In the genomic region with DNA sequence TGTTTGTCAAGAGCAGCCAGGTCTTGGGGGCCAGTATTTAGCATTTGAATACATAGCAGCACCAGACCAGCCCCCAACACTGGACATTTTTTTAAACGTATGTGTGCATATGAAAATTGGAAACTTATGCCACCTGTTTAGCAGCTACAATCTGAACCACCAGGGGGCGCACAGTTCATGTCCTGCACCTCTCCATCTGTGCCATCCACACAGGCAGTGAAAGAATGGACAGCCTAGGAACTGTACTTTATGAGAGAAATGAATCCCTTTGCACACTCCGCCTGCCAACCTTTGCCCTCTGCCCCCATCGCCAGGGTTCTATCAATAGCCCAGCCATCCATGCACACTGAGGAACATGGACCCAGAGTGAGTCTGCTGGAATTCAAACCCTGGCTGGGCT, we compare ENCODE assay signal across 9 mouse cellular contexts. TPM values are rescaled to one million over a fixed set of nuclear protein-coding genes. Genes with fewer than 3 reads are reported as not detected.
DNase-seq lines count a peak whose midpoint lies in the region; ATAC-seq and TF ChIP-seq lines count a peak whose summit lies in the region.
"Had no signal": no experiment of that assay in that cellular context is flagged by ENCODE, and none has a peak within 500 bp of the region (broad histone marks: within the 10 kb centered on the region; RNA-seq: fewer than 3 reads in every experiment).

No protein-coding gene starts in this region.

- no peak overlapping the region for H3K4me3 ChIP-seq in forebrain, embryonic 10.5 days
- no peak overlapping the region for H3K4me3 ChIP-seq in forebrain, embryonic 15.5 days
- no peak overlapping the region for H3K4me3 ChIP-seq in ES-Bruce4 (ENCODE audit: low read depth, low read length)
- H3K4me3 ChIP-seq in midbrain, embryonic 10.5 days = no peak overlapping the region

- 62% methylated on average over 4 of the region's 4 CpGs for WGBS in forebrain, embryonic 10.5 days
- 59% methylated on average over 4 of the region's 4 CpGs for WGBS in forebrain, embryonic 15.5 days
- WGBS in midbrain, embryonic 10.5 days = 69% methylated on average over 4 of the region's 4 CpGs

- peak; percentile 36 for DNase-seq in forebrain, embryonic 10.5 days (ENCODE audit: extremely low spot score, low spot score)
- peak; percentile 36 for DNase-seq in forelimb bud, embryonic 11.5 days (ENCODE audit: low read depth, low spot score)
- DNase-seq in left cerebral cortex, adult 18-20 months (ENCODE audit: low spot score in 2 of 2) = peak; percentile 57 to 65
- peak; percentile 48 for DNase-seq in midbrain, embryonic 10.5 days (ENCODE audit: low spot score)
- peak; percentile 69 to 72 for DNase-seq in spleen, postnatal 36 days (ENCODE audit: low spot score in 2 of 2)

- no peak for TF ChIP-seq EP300 in ES-Bruce4 (IDR thresholded peaks at IDR 0.05; ENCODE audit: insufficient read depth, low read depth, low read length)

- no peaks in the 10 kb centered on the region for H3K27me3 ChIP-seq in forebrain, embryonic 10.5 days (ENCODE audit: poor library complexity, severe bottlenecking)
- H3K27me3 ChIP-seq in forebrain, embryonic 15.5 days = no peaks in the 10 kb centered on the region
- no peaks in the 10 kb centered on the region for H3K27me3 ChIP-seq in ES-Bruce4 (ENCODE audit: control insufficient read depth, insufficient read depth, low read length, poor library complexity, severe bottlenecking)
- no peaks in the 10 kb centered on the region for H3K27me3 ChIP-seq in midbrain, embryonic 10.5 days (ENCODE audit: low read depth, poor library complexity, severe bottlenecking)

- H3K9me3 ChIP-seq in forebrain, embryonic 10.5 days = no peaks in the 10 kb centered on the region
- no peaks in the 10 kb centered on the region for H3K9me3 ChIP-seq in forebrain, embryonic 15.5 days
- no peaks in the 10 kb centered on the region for H3K9me3 ChIP-seq in ES-Bruce4 (replicated peaks; ENCODE audit: control insufficient read depth, insufficient read depth, low read length, poor library complexity, severe bottlenecking)
- H3K9me3 ChIP-seq in midbrain, embryonic 10.5 days (replicated peaks) = no peaks in the 10 kb centered on the region

- no peaks in the 10 kb centered on the region for H3K4me1 ChIP-seq in forebrain, embryonic 10.5 days
- H3K4me1 ChIP-seq in forebrain, embryonic 15.5 days = no peaks in the 10 kb centered on the region
- H3K4me1 ChIP-seq in ES-Bruce4 (ENCODE audit: control insufficient read depth, insufficient read depth, low read length) = no peaks in the 10 kb centered on the region
- H3K4me1 ChIP-seq in midbrain, embryonic 10.5 days = no peaks in the 10 kb centered on the region

- peak; percentile 72 for TF ChIP-seq CTCF in ES-Bruce4 (IDR thresholded peaks at IDR 0.05; ENCODE audit: low read depth, low read length)

- H3K4me2 ChIP-seq in forebrain, embryonic 15.5 days (replicated peaks) = no peak overlapping the region

- H3K9ac ChIP-seq in forebrain, embryonic 15.5 days (replicated peaks) = no peak overlapping the region
- no peak overlapping the region for H3K9ac ChIP-seq in ES-Bruce4 (ENCODE audit: low read depth, poor library complexity, severe bottlenecking)

- no peak overlapping the region for H3K27ac ChIP-seq in forebrain, embryonic 10.5 days
- no peak overlapping the region for H3K27ac ChIP-seq in forebrain, embryonic 15.5 days (replicated peaks)
- no peak overlapping the region for H3K27ac ChIP-seq in ES-Bruce4 (ENCODE audit: insufficient read depth, low read length)
- H3K27ac ChIP-seq in midbrain, embryonic 10.5 days (replicated peaks) = no peak overlapping the region

- H3K36me3 ChIP-seq in forebrain, embryonic 10.5 days (replicated peaks) = 0 out of 2 replicates have a peak, but pooled peaks cover 2% of the 10 kb centered on the region
- no peaks in the 10 kb centered on the region for H3K36me3 ChIP-seq in forebrain, embryonic 15.5 days
- no peaks in the 10 kb centered on the region for H3K36me3 ChIP-seq in ES-Bruce4 (ENCODE audit: control insufficient read depth, insufficient read depth, low read length, poor library complexity, severe bottlenecking)
- H3K36me3 ChIP-seq in midbrain, embryonic 10.5 days = peaks cover 6% of the 10 kb centered on the region; the same call in 1 of the 2 replicates

- TF ChIP-seq POLR2A in ES-Bruce4 (IDR thresholded peaks at IDR 0.05; ENCODE audit: insufficient read depth, low read length) = no peak

- ATAC-seq in forebrain, embryonic 15.5 days (replicated peaks) = no peak
- ATAC-seq in cerebellum, adult (ENCODE audit: insufficient number of reproducible peaks, low FRiP score, low TSS enrichment) = 0 out of 2 replicates have a peak, but pooled peaks have one; percentile 41

RNA-seq across cellular contexts. Expression of a gene that starts 23.0 kb away (rescaled TPM):
- polyA plus RNA-seq in forebrain, embryonic 10.5 days (2016; fragmentation: Nextera tagmentation; extraction: Ambion mirVana) = 0.53 and 0.88 TPM in 2 replicates
- polyA plus RNA-seq in forebrain, embryonic 15.5 days (2015; fragmentation: Nextera tagmentation; extraction: Ambion mirVana) = 0.67 and 1.6 TPM in 2 replicates
- polyA plus RNA-seq in ES-Bruce4 (2011; ENCODE audit: insufficient read depth, insufficient read length, low read depth, missing spikeins) = 1.6 and 2.1 TPM in 2 replicates
- total RNA-seq in left cerebral cortex, adult 18-20 months (2021) = 1 to 10 TPM; 4.9 to 6.4 TPM
- 1.1 and 1.9 TPM in 2 replicates for polyA plus RNA-seq in midbrain, embryonic 10.5 days (2016; fragmentation: Nextera tagmentation; extraction: Ambion mirVana)

RNA-seq across cellular contexts. Expression of a gene that starts 25.3 kb away (rescaled TPM):
- not detected in 2 replicates for polyA plus RNA-seq in forebrain, embryonic 10.5 days (2016; fragmentation: Nextera tagmentation; extraction: Ambion mirVana)
- polyA plus RNA-seq in forebrain, embryonic 15.5 days (2015; fragmentation: Nextera tagmentation; extraction: Ambion mirVana) = not detected in 2 replicates
- not detected in 2 replicates for polyA plus RNA-seq in ES-Bruce4 (2011; ENCODE audit: insufficient read depth, insufficient read length, low read depth, missing spikeins)
- 1 to 10 TPM in 1 of 2 experiments, not detected in 1; 1.4 TPM for total RNA-seq in left cerebral cortex, adult 18-20 months (2021)
- polyA plus RNA-seq in midbrain, embryonic 10.5 days (2016; fragmentation: Nextera tagmentation; extraction: Ambion mirVana) = not detected in 2 replicates
- polyA plus RNA-seq: large intestine, adult 2 months had no signal

RNA-seq across cellular contexts. Expression of a gene that starts 26.1 kb away (rescaled TPM):
- 13.0 and 15.7 TPM in 2 replicates for polyA plus RNA-seq in forebrain, embryonic 10.5 days (2016; fragmentation: Nextera tagmentation; extraction: Ambion mirVana)
- 37.6 and 39.3 TPM in 2 replicates for polyA plus RNA-seq in forebrain, embryonic 15.5 days (2015; fragmentation: Nextera tagmentation; extraction: Ambion mirVana)
- polyA plus RNA-seq in ES-Bruce4 (2011; ENCODE audit: insufficient read depth, insufficient read length, low read depth, missing spikeins) = 21.5 and 23.3 TPM in 2 replicates
- total RNA-seq in left cerebral cortex, adult 18-20 months (2021) = 10 to 100 TPM; 64.3 to 70.0 TPM
- 17.0 and 19.5 TPM in 2 replicates for polyA plus RNA-seq in midbrain, embryonic 10.5 days (2016; fragmentation: Nextera tagmentation; extraction: Ambion mirVana)

RNA-seq across cellular contexts. Expression of a gene that starts 44.2 kb away (rescaled TPM):
- polyA plus RNA-seq in forebrain, embryonic 10.5 days (2016; fragmentation: Nextera tagmentation; extraction: Ambion mirVana) = not detected in 2 replicates
- 0.06 TPM in 1 of 2 replicates, not detected in the other for polyA plus RNA-seq in forebrain, embryonic 15.5 days (2015; fragmentation: Nextera tagmentation; extraction: Ambion mirVana)
- polyA plus RNA-seq in ES-Bruce4 (2011; ENCODE audit: insufficient read depth, insufficient read length, low read depth, missing spikeins) = not detected in 2 replicates
- not detected for total RNA-seq in left cerebral cortex, adult 18-20 months (2021)
- polyA plus RNA-seq in midbrain, embryonic 10.5 days (2016; fragmentation: Nextera tagmentation; extraction: Ambion mirVana) = not detected in 2 replicates
